ENCODE assay signal across 22 mouse cellular contexts in genomic region chr7:57356565-57357301, GRCm38 (mm10). TPM values are rescaled to one million over a fixed set of nuclear protein-coding genes. Genes with fewer than 3 reads are reported as not detected.
DNase-seq lines count a peak whose midpoint lies in the region; ATAC-seq and TF ChIP-seq lines count a peak whose summit lies in the region.
"Had no signal": no experiment of that assay in that cellular context is flagged by ENCODE, and none has a peak within 500 bp of the region (broad histone marks: within the 10 kb centered on the region; RNA-seq: fewer than 3 reads in every experiment).

No protein-coding gene starts in this region.

- no peak for TF ChIP-seq CTCF in layer of hippocampus, adult 2 months (conservative IDR thresholded peaks at IDR 0.05)
- no peak for TF ChIP-seq CTCF in intestine, postnatal 0 days (IDR thresholded peaks at IDR 0.05; ENCODE audit: low read depth)

- no peak overlapping the region for H3K9ac ChIP-seq in intestine, postnatal 0 days (ENCODE audit: low read depth, low read length)
- H3K9ac ChIP-seq: forebrain, embryonic 15.5 days; hindbrain, embryonic 13.5 days; kidney, embryonic 15.5 days; limb, embryonic 13.5 days had no signal

- no peak overlapping the region for H3K4me3 ChIP-seq in layer of hippocampus, adult 2 months
- no peak overlapping the region for H3K4me3 ChIP-seq in intestine, postnatal 0 days (ENCODE audit: low read depth, low read length)
- H3K4me3 ChIP-seq: erythroblast, embryonic 14.5 days; forebrain, embryonic 15.5 days; heart, adult 2 months; hindbrain, embryonic 13.5 days; kidney, embryonic 15.5 days; limb, embryonic 13.5 days had no signal

- H3K4me2 ChIP-seq in intestine, postnatal 0 days (replicated peaks; ENCODE audit: low read depth), result no peak overlapping the region
- H3K4me2 ChIP-seq: forebrain, embryonic 15.5 days; hindbrain, embryonic 13.5 days; kidney, embryonic 15.5 days; limb, embryonic 13.5 days had no signal

- no peaks in the 10 kb centered on the region for H3K36me3 ChIP-seq in intestine, postnatal 0 days (ENCODE audit: control insufficient read depth, insufficient read depth)
- H3K36me3 ChIP-seq: forebrain, embryonic 15.5 days; hindbrain, embryonic 13.5 days; kidney, embryonic 15.5 days; limb, embryonic 13.5 days had no signal

- H3K4me1 ChIP-seq in intestine, postnatal 0 days (replicated peaks; ENCODE audit: control insufficient read depth, insufficient read depth, low read length), result no peaks in the 10 kb centered on the region
- H3K4me1 ChIP-seq: forebrain, embryonic 15.5 days; hindbrain, embryonic 13.5 days; kidney, embryonic 15.5 days; limb, embryonic 13.5 days had no signal

- peak overlapping the region; percentile 77 for H3K27ac ChIP-seq in layer of hippocampus, adult 2 months
- no peak overlapping the region for H3K27ac ChIP-seq in intestine, postnatal 0 days (ENCODE audit: low read depth, low read length)
- H3K27ac ChIP-seq: forebrain, embryonic 15.5 days; heart, adult 2 months; hindbrain, embryonic 13.5 days; kidney, embryonic 15.5 days; limb, embryonic 13.5 days had no signal

- intact Hi-C loops in left cerebral cortex, postnatal 14 days (cut with DNase I), result loop anchor here (10.0 kb wide), 1 partner anchor 142 kb away; no protein-coding TSS in a partner anchor

- 84% methylated on average over 8 of the region's 8 CpGs for WGBS in intestine, postnatal 0 days

- no peak for ATAC-seq in intestine, postnatal 0 days
- ATAC-seq: forebrain, embryonic 15.5 days had no signal

- peak; percentile 36 to 65 for DNase-seq in frontal cortex, adult 2 months (ENCODE audit: extremely low spot score in 1 of 2, low spot score in 1 of 2)
- DNase-seq in frontal cortex, postnatal 14 days (ENCODE audit: low spot score in 2 of 2), result no peak
- peak in 1 of 2 experiments; percentile 53 for DNase-seq in layer of hippocampus, adult 2 months (ENCODE audit: low spot score in 2 of 2)
- no peak for DNase-seq in layer of hippocampus, postnatal 25 days (ENCODE audit: extremely low spot score in 1 of 2, low spot score in 1 of 2)
- peak; percentile 12 for DNase-seq in Muller cell, postnatal 12 days (ENCODE audit: inconsistent ontology term)
- DNase-seq in left cerebral cortex, postnatal 14 days (ENCODE audit: low spot score in 2 of 2), result peak; percentile 9 to 47
- no peak for DNase-seq in spleen, adult 12 weeks (ENCODE audit: low spot score)
- DNase-seq: adrenal gland, adult 8-10 months; cerebellum, adult 11-12 months; cerebellum, postnatal 36 days; gastrocnemius, postnatal 10 days; lung, postnatal 14 days; thymus, postnatal 4 days had no signal

- H3K9me3 ChIP-seq in intestine, postnatal 0 days (ENCODE audit: control insufficient read depth), result no peaks in the 10 kb centered on the region
- H3K9me3 ChIP-seq: forebrain, embryonic 15.5 days; hindbrain, embryonic 13.5 days; kidney, embryonic 15.5 days; limb, embryonic 13.5 days had no signal

- no peaks in the 10 kb centered on the region for H3K27me3 ChIP-seq in intestine, postnatal 0 days (replicated peaks; ENCODE audit: control insufficient read depth, insufficient read depth, low read length)
- H3K27me3 ChIP-seq: CH12.LX; forebrain, embryonic 15.5 days; hindbrain, embryonic 13.5 days; kidney, embryonic 15.5 days; limb, embryonic 13.5 days had no signal

RNA-seq across cellular contexts. Expression of gene Gabrg3, which starts 30.3 kb away (rescaled TPM):
- polyA plus RNA-seq in frontal cortex, adult 2 months (2012; rRNA removed), result 10.9 and 11.6 TPM in 2 replicates
- 10 to 100 TPM; 15.5 to 15.8 TPM for total RNA-seq in layer of hippocampus, adult 2 months (2021)
- total RNA-seq in layer of hippocampus, postnatal 25 days (2021), result 10 to 100 TPM; 14.1 to 17.8 TPM
- 10 to 100 TPM; 33.1 to 35.2 TPM for total RNA-seq in left cerebral cortex, postnatal 14 days (2021)
- 0.87 and 1.2 TPM in 2 replicates for polyA plus RNA-seq in intestine, postnatal 0 days (2015; fragmentation: Nextera tagmentation; extraction: Ambion mirVana)
- total RNA-seq: CH12.LX; heart, adult 2 months; megakaryocyte-erythroid progenitor cell, adult 5-6 weeks had no signal
- polyA plus RNA-seq: erythroblast, embryonic 14.5 days had no signal

Comparison
In these comparisons a context has a peak if more than half of its experiments do, and no peak if none do; other contexts are left out.
1. DNase-seq: peak in frontal cortex, adult 2 months (2 of 2), Muller cell, postnatal 12 days (single experiment) and left cerebral cortex, postnatal 14 days (2 of 2); none in frontal cortex, postnatal 14 days (0 of 2), layer of hippocampus, postnatal 25 days (0 of 2) and spleen, adult 12 weeks (single experiment).